Mouse (Mus musculus) embryonic fibroblast, embryonic 13.5 days (primary cell): ENCODE results near the gene Cdk6.

Experiments used
- CTCF ChIP-seq: IDR thresholded peaks from 2 replicates; pipeline ENCODE4 v1.5.1; 2011; ENCODE audit warnings: mild to moderate bottlenecking, control low read depth, low read length, moderate library complexity, borderline replicate concordance; ENCODE audit not compliant: insufficient read depth
- POLR2A ChIP-seq: IDR thresholded peaks from 2 replicates; pipeline ENCODE4 v1.6.1; 2011; ENCODE audit warnings: low read depth, mild to moderate bottlenecking, control low read depth, low read length, moderate library complexity

DNA sequence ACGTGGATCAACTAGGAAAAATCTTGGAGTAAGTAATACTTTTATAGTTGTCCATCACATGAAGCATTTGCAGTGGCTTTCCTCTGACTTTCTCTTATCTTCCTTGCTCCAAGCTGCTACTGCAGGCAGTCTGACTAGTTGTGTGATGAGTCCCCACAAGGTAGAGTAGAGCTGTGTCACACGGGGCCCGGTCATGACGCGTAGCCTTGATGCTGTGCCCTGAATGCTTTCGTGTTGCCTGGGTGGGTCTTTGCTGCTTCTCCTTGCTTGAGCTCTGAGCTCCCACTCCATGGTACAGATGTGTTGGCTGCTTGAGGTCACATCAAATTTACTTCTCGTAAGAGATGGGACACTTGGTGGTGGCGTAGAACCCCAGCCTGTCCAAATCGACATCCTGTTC is 174.2 kb downstream of the Cdk6 start:
- TF ChIP-seq CTCF (no peak), POLR2A (no peak)
